Mouse (Mus musculus): ENCODE results near the gene Ccdc127. TPM values are rescaled to one million over a fixed set of nuclear protein-coding genes. Genes with fewer than 3 reads are reported as not detected.

The Ccdc127 gene
- total RNA-seq (2015) (43.0 and 45.9 TPM in 2 replicates), total RNA-seq (2017) (39.0 and 78.5 TPM in 2 replicates)

DNA sequence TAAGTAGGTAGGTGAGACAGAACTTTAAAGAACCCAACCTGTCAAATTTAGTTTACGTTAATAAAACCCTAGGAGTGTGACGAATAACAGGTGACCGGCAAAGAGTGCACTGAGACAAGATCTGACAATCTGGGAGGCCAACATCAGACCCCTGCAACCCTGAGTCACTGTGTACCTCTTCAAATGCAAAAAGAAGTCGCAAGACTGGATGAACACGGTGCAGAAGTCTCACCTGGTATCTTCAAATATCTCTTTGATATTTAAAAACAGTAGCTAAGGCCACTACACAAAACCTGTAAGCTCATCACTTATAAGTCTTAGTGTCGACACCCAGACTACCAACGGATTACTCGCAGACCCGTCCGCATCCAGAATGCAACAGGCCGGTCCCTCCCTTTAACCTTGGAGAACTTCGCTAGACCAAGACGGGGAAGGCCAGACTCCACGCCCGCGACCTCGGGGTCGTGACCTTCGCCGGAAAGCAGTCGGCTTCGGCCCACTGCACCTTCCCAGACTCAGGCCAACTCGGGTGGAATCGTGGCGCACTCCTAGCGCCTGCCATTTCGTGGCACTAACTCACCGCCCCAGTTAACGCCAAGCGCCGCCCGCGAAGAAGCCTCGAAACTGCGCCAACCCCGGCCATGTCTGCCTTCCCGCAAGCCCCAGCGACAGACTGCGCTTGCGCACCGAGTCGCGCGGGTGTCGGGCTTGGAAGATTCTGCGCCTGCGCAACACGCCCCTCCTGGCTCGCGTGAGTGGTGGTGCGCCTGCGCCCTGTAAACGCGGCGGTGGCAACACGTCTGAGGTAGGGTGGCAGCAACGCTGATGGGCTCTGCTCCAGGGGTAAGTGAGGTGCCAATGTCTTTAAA, at the start of gene Ccdc127, which contains the start of gene Sdha:
TSS of gene Ccdc127 (plus strand) at position 744 of the 869 bp plus-strand sequence.
TSS of gene Sdha (minus strand) at position 715 of the 869 bp plus-strand sequence.
- ATAC-seq (replicated peaks; ENCODE audit: poor library complexity), result peak; percentile 94

- ATAC-seq (replicated peaks; ENCODE audit: poor library complexity), result peak; percentile 98
These were observed 49.0 kb upstream of the Ccdc127 start for GRCm38 (mm10) chr13:74300925-74301606.

DNA sequence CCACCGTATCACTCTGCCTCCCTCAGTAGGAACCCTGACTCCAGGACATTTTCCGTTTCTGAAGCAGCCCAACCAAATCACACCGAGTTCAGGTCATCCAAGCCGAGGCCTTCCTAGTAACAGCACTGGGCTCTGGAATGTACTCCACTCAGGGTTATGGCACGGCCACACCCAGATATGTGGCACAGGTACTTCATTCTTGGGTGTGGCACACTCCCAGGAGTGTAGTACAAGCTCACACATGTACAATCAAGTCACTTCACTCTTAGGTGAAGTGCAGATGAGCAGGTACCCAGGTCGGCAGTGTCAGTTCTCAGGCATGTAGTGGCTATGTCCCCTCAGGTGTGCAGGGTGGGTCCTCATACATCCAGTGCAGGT, 48.5 kb upstream of the Ccdc127 start:
- no peak; the same call in 1 of the 2 replicates for ATAC-seq (replicated peaks; ENCODE audit: poor library complexity)

DNA sequence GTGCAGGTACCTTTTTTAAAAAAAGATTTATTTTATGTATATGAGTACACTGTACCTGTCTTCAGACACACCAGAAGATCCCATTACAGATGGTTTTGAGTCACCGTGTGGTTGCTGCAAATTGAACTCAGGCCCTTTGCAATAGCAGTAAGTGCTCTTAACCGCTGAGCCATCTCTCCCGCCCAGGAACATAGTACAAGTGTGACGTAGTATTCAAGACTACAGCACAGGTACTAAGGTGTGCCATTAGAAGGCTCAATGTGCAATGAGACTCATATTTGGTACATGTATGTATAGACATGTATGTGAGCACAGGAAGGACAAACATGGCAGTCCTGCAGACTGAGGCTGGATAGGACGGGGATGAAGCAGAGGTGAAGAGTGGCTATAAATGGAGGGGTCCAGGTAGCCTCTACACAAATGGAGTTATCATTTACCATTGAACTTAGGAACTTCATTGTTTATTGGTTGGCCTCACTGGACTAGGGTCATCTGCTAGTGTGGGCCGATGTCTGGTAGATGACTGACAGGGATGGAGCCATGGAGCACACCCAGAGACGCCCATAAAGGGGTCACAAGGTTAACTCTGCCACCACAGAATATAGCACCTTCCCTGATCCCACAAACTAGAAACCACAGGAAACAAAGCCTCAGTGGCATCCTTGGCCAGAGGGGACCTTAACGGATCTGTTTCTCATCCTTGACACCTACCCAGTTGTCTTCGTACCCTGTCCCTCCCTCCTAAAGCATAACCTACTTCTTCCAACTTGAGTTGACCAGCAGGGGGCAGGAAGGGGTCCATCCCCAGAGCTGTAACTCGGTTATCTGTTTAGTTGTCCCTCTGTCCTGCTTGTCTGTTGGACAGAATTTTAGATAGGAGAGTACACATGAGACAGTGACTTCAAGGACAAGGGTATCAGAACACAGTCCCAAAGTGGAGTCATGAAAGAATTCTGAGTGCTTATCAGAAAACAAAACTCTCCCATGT, 47.8 kb upstream of the Ccdc127 start:
- ATAC-seq (replicated peaks; ENCODE audit: poor library complexity), result peak; percentile 40

DNA sequence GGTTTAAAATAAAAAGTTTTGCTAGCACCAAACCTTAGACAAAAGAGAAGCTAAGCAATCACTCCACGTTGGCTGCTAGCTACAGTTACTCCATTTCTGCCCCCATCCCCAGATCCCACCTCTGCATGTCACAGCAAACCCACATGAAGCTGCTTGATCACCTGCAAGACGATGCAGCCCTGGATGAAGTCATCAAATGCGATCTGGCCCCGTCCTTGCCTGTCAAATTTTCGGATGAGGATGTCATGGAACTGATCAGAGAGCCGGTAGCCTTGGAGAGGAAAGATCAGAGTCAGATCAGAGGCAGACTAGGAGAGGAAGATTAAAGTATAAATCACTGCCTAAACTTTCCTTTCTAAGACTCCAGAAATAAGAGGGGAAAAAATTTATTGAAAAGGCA, 44.7 kb upstream of the Ccdc127 start:
- ATAC-seq (replicated peaks; ENCODE audit: poor library complexity), result no peak

GRCm38 (mm10) chr13:74305780-74306179, 44.3 kb upstream of the Ccdc127 start:
- no peak for ATAC-seq (replicated peaks; ENCODE audit: poor library complexity)

DNA sequence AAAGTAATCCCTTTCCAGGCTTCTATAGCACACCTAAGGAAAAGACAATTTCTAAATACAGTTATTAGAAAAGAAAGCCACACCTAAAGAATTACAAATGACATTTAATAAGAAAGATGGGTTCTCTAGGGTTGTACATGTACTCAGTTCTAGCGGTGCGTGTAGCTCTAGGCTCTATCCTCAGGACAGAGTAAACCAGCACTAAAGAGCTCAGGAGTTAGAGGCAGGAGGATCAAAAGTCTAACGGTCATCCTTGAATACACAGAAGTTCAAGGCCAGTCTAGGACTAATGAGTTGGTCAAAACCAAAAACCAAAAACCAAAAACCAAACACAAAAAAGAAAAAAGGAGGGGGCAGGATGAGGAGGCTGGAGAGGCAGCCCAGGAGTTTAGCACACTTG, 35.5 kb upstream of the Ccdc127 start:
- ATAC-seq (replicated peaks; ENCODE audit: poor library complexity), result no peak

DNA sequence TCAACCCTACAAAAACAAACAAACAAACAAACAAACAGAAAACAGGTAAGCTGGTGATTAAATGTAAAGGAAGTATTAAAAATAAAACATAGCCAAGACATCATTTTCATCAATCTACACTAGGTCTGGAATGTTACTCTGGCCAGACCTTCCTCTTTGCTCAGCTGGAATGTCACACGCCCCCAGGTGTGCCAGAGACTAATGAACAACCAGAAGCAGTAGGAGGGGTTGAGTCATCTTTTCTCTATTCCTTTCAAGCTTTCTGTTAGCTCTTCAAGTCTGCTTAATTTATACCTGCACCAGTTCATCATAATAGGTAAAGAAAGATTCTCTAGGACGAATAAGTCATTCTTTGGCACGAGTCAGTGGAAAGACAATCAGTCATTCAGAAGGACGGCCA, 33.7 kb upstream of the Ccdc127 start:
- no peak for ATAC-seq (replicated peaks; ENCODE audit: poor library complexity)

- ATAC-seq (replicated peaks; ENCODE audit: poor library complexity), result no peak; the same call in 1 of the 2 replicates
These were observed 33.3 kb upstream of the Ccdc127 start for GRCm38 (mm10) chr13:74316789-74317169.

- peak; percentile 95 for ATAC-seq (replicated peaks; ENCODE audit: poor library complexity)
These were observed 32.8 kb upstream of the Ccdc127 start, which contains the start of gene Pdcd6 for GRCm38 (mm10) chr13:74317170-74317849. Pdcd6 (minus strand) TSS chr13:74317580.

DNA sequence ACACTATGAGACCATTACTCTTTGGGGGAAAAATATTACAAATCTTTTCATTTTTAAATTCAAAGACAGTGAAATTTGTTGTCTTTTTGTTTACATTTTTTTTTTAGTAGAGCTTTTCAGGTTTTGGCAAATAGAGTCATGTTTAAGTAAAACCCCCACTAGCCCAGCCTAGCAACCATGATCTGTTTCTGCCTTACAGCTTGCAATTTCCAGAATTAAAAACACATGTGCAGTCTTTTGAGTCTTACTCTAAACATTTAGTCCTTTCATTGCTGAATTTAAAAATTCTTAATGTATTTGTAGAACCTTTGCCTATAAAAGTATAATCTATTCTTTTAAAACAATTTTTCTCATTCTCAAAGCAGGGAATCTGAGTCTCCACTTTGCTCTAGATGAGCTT, 20.8 kb upstream of the Ccdc127 start:
- no peak for ATAC-seq (replicated peaks; ENCODE audit: poor library complexity)

DNA sequence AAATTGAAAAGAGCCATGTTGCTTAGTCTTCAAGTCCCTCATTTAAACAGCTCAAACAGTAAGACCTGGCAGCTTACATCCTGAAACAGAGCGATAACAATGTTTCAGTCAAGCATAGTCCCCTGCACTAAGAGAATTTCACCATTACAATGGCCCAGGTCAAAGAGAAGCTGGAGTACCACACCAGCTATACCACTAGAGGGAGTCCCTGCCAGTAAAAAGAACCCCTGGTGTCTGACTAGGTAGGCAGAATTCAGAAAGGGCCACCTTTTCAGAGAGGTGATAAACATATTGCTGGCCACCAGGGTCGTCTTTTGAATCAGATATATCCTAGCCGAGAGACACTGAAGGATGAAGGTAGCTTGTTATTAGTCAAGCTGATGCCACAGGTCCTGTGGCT, 9.1 kb upstream of the Ccdc127 start:
- peak; percentile 100 for ATAC-seq (replicated peaks; ENCODE audit: poor library complexity)

DNA sequence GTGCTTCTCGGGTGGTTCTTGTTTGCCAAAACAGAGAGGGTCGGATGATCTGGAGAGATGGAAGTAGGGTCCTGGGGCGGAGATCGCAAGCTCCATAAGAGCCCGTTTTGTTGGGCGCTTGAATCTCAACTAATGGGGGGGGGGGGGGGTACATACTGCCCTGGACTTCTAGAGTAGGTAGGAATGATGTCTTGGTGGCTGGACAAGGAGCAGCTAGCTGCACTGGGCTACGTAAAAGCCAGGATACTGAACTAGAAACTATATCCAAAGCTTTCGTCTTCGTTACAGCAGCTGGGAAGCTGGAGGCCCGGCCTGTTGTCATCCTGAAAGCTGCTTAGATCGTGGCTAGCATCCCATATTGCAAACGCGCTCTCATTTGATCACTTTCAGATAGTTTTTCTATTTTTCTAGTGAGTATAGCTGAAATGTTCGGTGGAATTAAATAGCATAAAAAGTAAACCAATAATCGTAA, 362 bp downstream of the Ccdc127 start:
- 0 out of 2 replicates have a peak, but pooled peaks have one; percentile 7 for ATAC-seq (replicated peaks; ENCODE audit: poor library complexity)

DNA sequence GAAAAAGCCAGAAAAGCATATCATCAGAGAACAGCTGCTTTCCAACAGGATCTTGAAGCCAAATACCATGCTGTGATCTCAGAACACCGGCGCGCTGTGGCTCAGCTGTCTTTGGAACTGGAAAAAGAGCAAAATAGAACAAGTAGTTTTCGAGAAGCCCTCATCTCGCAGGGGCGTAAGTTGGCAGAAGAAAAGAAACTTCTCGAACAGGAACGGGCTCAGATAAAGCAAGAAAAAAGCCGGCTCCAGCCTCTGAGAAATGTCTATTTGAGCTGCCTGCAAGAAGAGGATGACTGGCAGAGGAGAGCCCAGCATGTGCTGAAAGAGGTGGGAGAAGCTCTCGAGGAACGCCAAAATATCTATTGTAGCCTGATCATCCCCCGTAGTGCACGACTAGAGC, 6.4 kb downstream of the Ccdc127 start:
- ATAC-seq (replicated peaks; ENCODE audit: poor library complexity), result no peak

DNA sequence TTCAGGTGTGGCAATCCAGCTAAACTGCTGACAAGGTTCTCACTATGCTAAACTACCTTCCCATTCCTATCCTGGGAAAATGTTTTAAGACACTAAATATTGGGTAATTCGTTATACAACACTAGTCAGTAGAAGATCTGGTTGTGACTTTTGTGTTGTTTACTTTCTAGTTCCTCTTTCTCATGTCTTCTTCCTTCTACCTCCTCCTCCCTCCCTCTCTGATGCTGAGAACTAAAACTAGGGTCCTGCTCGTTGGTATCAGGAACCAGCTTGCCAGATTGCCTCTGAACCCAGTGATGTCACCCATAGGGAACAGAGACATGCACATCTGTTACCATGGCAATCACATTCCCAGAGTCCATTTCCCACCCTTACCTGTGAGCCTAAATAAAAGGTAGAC, 12.1 kb downstream of the Ccdc127 start:
- peak; percentile 66 for ATAC-seq (replicated peaks; ENCODE audit: poor library complexity)

DNA sequence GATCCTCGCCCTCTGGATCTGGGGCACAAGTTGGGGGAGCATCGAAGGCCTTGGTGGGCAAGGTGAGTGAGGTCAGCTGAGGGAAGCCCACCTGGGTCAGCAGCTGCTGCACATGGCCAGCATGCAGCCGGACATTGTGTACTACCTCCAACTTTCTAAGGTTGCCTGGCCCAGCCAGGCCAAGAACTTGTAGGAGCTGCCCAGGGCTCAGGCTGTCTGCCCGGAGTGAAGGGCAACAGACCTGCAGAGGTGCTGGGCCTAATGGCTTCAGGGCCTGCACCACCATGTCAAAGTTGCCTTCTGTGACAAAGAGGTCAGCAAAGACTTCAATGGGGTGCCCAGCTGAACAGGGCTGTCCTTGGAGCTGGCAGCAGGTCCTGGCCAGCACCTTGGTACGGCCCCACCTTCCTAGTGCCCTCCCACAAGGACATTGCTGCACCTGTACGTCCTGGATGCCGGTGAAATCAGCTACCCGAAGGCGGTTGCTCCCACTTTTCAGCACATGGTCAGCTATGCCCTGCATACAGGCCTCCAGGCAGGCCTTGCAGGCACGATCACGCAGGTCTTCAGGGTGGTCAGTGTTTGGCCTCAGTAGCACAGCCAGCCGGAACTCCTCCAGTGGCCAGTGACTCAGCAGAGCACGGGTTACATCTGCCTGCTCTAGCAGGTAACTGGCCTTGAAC, 13.2 kb downstream of the Ccdc127 start:
- ATAC-seq (replicated peaks; ENCODE audit: poor library complexity), result peak; percentile 37

- peak; percentile 35 for ATAC-seq (replicated peaks; ENCODE audit: poor library complexity)
These were observed 13.7 kb downstream of the Ccdc127 start, which contains the start of gene Lrrc14b for GRCm38 (mm10) chr13:74363859-74364235. Lrrc14b (minus strand) TSS chr13:74364005.

DNA sequence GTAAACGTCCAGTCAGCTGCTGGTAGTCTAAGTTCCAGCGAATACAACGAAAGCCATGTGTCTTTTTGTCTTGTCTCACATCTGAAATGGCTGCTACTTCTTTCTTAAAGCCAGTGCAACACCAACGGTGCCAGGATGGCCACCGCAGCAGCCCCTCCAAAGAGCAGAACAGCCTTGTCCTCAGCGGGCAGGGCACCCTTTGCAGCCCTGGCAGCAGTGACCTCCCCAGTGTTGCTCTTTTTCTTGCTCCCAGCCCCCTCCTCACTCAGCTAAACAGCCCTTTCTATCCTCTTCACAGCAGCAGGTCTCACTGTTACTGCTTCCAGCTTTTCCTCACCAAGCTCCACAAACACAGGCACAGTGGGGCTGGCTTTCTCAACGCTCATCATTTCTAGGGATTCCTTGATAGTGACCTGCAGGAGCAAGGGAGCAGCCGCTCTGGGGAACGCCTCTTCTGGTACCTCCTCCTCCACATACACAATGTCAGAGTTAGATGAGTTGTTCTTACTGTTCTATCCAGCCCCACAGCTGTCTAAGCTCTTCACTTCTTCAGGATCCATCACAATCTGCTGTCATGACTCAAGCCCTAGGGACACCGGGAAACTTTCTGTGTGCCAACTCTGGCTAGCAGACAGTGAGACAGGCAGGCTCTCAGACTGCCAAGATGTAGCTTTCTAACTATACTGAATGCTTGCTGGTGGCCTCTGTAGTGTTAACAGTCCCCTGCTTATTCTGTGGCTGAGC, 31.6 kb downstream of the Ccdc127 start:
- ATAC-seq (replicated peaks; ENCODE audit: poor library complexity), result no peak

- ATAC-seq (replicated peaks; ENCODE audit: poor library complexity), result no peak
These were observed 32.2 kb downstream of the Ccdc127 start for GRCm38 (mm10) chr13:74382289-74382688.

All from megakaryocyte progenitor cell, adult 5-6 weeks (primary cell).